Mouse (Mus musculus) MEL (cell line): ENCODE data around the gene Fam107b.

Experiments
- BHLHE40 ChIP-seq: IDR thresholded peaks from 2 replicates; pipeline ENCODE4 v1.6.1; 2012; ENCODE audit warnings: low read depth, mild to moderate bottlenecking, inconsistent platforms, low read length, improper control_type of control experiment, borderline replicate concordance
- GATA1 ChIP-seq: IDR thresholded peaks from 2 replicates; pipeline ENCODE4 v1.6.1; 2011; ENCODE audit warnings: low read depth, low read length, improper control_type of control experiment
- HCFC1 ChIP-seq: IDR thresholded peaks from 2 replicates; pipeline ENCODE4 v1.6.1; 2012; ENCODE audit warnings: low read depth, mild to moderate bottlenecking, inconsistent platforms, low read length, improper control_type of control experiment, moderate library complexity
- MEF2A ChIP-seq: IDR thresholded peaks from 2 replicates; pipeline ENCODE4 v1.6.1; 2014; ENCODE audit warnings: low read depth, mild to moderate bottlenecking, inconsistent platforms, low read length, improper control_type of control experiment; ENCODE audit not compliant: poor library complexity, insufficient replicate concordance, severe bottlenecking; ENCODE audit errors: extremely low read depth
- POLR2A ChIP-seq, 2 experiments: IDR thresholded peaks; 2 replicates each; pipeline ENCODE4 v1.6.1; 2011 to 2012; ENCODE audit warnings: low read length in 2 of 2, mild to moderate bottlenecking in 2 of 2, control low read depth in 1 of 2, improper control_type of control experiment in 1 of 2, low read depth in 1 of 2, moderate library complexity in 1 of 2; ENCODE audit not compliant: control insufficient read depth in 1 of 2, insufficient read depth in 1 of 2, poor library complexity in 1 of 2
- ZKSCAN1 ChIP-seq: IDR thresholded peaks from 2 replicates; pipeline ENCODE4 v1.6.1; 2012; ENCODE audit warnings: low read depth, mild to moderate bottlenecking, inconsistent platforms, low read length, improper control_type of control experiment, moderate library complexity

GRCm38 (mm10) chr2:3810321-3810720 lies 240.0 kb downstream of the Fam107b start:
- TF ChIP-seq GATA1 (no peak), MEF2A (no peak), HCFC1 (no peak), BHLHE40 (no peak), ZKSCAN1 (no peak), POLR2A (IDR thresholded peaks at IDR 0.05; ENCODE audit: control insufficient read depth in 1 of 2, insufficient read depth in 1 of 2, low read depth in 1 of 2, low read length in 2 of 2, poor library complexity in 1 of 2) (no peak)
